Mouse (Mus musculus): ENCODE measurements at regions not wholly inside any gene's neighbourhood (a gene's known extent, or its start where the extent isn't known, plus 50 kb on each side); places are given as distances from the start of the nearest gene placed in this dataset.

GRCm38 (mm10) chr6:24384193-24384888, 130.5 kb downstream of the Iqub start:
- H3K4me3 ChIP-seq: no peak overlapping the region
- H3K79me2 ChIP-seq (replicated peaks; ENCODE audit: control insufficient read depth, insufficient read depth, low read length): no peaks in the 10 kb centered on the region
- no peaks in the 10 kb centered on the region for H3K36me3 ChIP-seq (ENCODE audit: control insufficient read depth, insufficient read depth, low read length)
- no peak overlapping the region for H3K27ac ChIP-seq
- H3K9ac ChIP-seq (ENCODE audit: low read depth, low read length): no peak overlapping the region
- H3K27me3 ChIP-seq (ENCODE audit: control insufficient read depth, insufficient read depth, low read length): no peaks in the 10 kb centered on the region
- no peaks in the 10 kb centered on the region for H3K4me1 ChIP-seq (ENCODE audit: control insufficient read depth, insufficient read depth, low read length)
- no peak for DNase-seq
- 80% methylated on average over 11 of the region's 11 CpGs for WGBS
- intact Hi-C loops (cut with DNase I): no loop called here
- TF ChIP-seq POLR2A (IDR thresholded peaks at IDR 0.05; ENCODE audit: insufficient read depth, low read depth, low read length): no peak
- no peak for TF ChIP-seq EP300 (IDR thresholded peaks at IDR 0.05; ENCODE audit: insufficient read depth, low read depth, low read length)
- TF ChIP-seq CTCF (IDR thresholded peaks at IDR 0.05): no peak

GRCm38 (mm10) chr6:24379859-24380258, 135.0 kb downstream of the Iqub start:
- 43% methylated on average over 2 of the region's 2 CpGs for WGBS
- Histone ChIP-seq H3K36me3 (ENCODE audit: control insufficient read depth, insufficient read depth, low read length) (no peaks in the 10 kb centered on the region), H3K27ac (no peak overlapping the region), H3K9ac (ENCODE audit: low read depth, low read length) (no peak overlapping the region), H3K4me1 (ENCODE audit: control insufficient read depth, insufficient read depth, low read length) (no peaks in the 10 kb centered on the region), H3K4me3 (no peak overlapping the region), H3K79me2 (replicated peaks; ENCODE audit: control insufficient read depth, insufficient read depth, low read length) (no peaks in the 10 kb centered on the region), H3K27me3 (ENCODE audit: control insufficient read depth, insufficient read depth, low read length) (no peaks in the 10 kb centered on the region)
- TF ChIP-seq CTCF (IDR thresholded peaks at IDR 0.05) (no peak), EP300 (IDR thresholded peaks at IDR 0.05; ENCODE audit: insufficient read depth, low read depth, low read length) (no peak), POLR2A (IDR thresholded peaks at IDR 0.05; ENCODE audit: insufficient read depth, low read depth, low read length) (no peak)
- no peak for DNase-seq
- intact Hi-C loops (cut with DNase I): no loop called here

- 85% methylated on average over 4 of the region's 4 CpGs for WGBS
- H3K36me3 ChIP-seq (ENCODE audit: control insufficient read depth, insufficient read depth, low read length): no peaks in the 10 kb centered on the region
- TF ChIP-seq CTCF (IDR thresholded peaks at IDR 0.05): no peak
- no peak for TF ChIP-seq POLR2A (IDR thresholded peaks at IDR 0.05; ENCODE audit: insufficient read depth, low read depth, low read length)
- TF ChIP-seq EP300 (IDR thresholded peaks at IDR 0.05; ENCODE audit: insufficient read depth, low read depth, low read length): no peak
- no peak overlapping the region for H3K4me3 ChIP-seq
- no peaks in the 10 kb centered on the region for H3K4me1 ChIP-seq (ENCODE audit: control insufficient read depth, insufficient read depth, low read length)
- no peaks in the 10 kb centered on the region for H3K27me3 ChIP-seq (ENCODE audit: control insufficient read depth, insufficient read depth, low read length)
- intact Hi-C loops (cut with DNase I): no loop called here
- no peak for DNase-seq
- H3K27ac ChIP-seq: no peak overlapping the region
- H3K79me2 ChIP-seq (replicated peaks; ENCODE audit: control insufficient read depth, insufficient read depth, low read length): no peaks in the 10 kb centered on the region
- no peak overlapping the region for H3K9ac ChIP-seq (ENCODE audit: low read depth, low read length)
Observed at GRCm38 (mm10) chr6:24376728-24377127, 138.1 kb downstream of the Iqub start.

- WGBS: 75% methylated on average over 6 of the region's 6 CpGs
- DNase-seq: no peak
- no peak overlapping the region for H3K4me3 ChIP-seq
- no peaks in the 10 kb centered on the region for H3K36me3 ChIP-seq (ENCODE audit: control insufficient read depth, insufficient read depth, low read length)
- no peak overlapping the region for H3K27ac ChIP-seq
- no peaks in the 10 kb centered on the region for H3K4me1 ChIP-seq (ENCODE audit: control insufficient read depth, insufficient read depth, low read length)
- intact Hi-C loops (cut with DNase I): no loop called here
- H3K27me3 ChIP-seq (ENCODE audit: control insufficient read depth, insufficient read depth, low read length): no peaks in the 10 kb centered on the region
- H3K9ac ChIP-seq (ENCODE audit: low read depth, low read length): no peak overlapping the region
- H3K79me2 ChIP-seq (replicated peaks; ENCODE audit: control insufficient read depth, insufficient read depth, low read length): no peaks in the 10 kb centered on the region
- no peak for TF ChIP-seq CTCF (IDR thresholded peaks at IDR 0.05)
Observed at GRCm38 (mm10) chr6:24373161-24373560, 141.7 kb downstream of the Iqub start.

- no peak overlapping the region for H3K4me3 ChIP-seq
- 42% methylated on average over 1 of the region's 1 CpGs for whole genome bisulfite sequencing
- no peaks in the 10 kb centered on the region for H3K79me2 ChIP-seq (replicated peaks; ENCODE audit: control insufficient read depth, insufficient read depth, low read length)
- no peak overlapping the region for H3K27ac ChIP-seq
- no peaks in the 10 kb centered on the region for H3K27me3 ChIP-seq (ENCODE audit: control insufficient read depth, insufficient read depth, low read length)
- DNase-seq: no peak
- H3K4me1 ChIP-seq (ENCODE audit: control insufficient read depth, insufficient read depth, low read length): no peaks in the 10 kb centered on the region
- H3K9ac ChIP-seq (ENCODE audit: low read depth, low read length): no peak overlapping the region
- H3K36me3 ChIP-seq (ENCODE audit: control insufficient read depth, insufficient read depth, low read length): no peaks in the 10 kb centered on the region
- intact Hi-C loops (cut with DNase I): no loop called here
- TF ChIP-seq EP300 (IDR thresholded peaks at IDR 0.05; ENCODE audit: insufficient read depth, low read depth, low read length) (no peak), CTCF (IDR thresholded peaks at IDR 0.05) (no peak), POLR2A (IDR thresholded peaks at IDR 0.05; ENCODE audit: insufficient read depth, low read depth, low read length) (no peak)
Observed at GRCm38 (mm10) chr6:24371680-24372079, 143.2 kb downstream of the Iqub start.

- TF ChIP-seq EP300 (IDR thresholded peaks at IDR 0.05; ENCODE audit: insufficient read depth, low read depth, low read length): no peak
- peak; percentile 82 for TF ChIP-seq CTCF (IDR thresholded peaks at IDR 0.05)
- Histone ChIP-seq H3K36me3 (ENCODE audit: control insufficient read depth, insufficient read depth, low read length) (no peaks in the 10 kb centered on the region), H3K27ac (no peak overlapping the region), H3K79me2 (replicated peaks; ENCODE audit: control insufficient read depth, insufficient read depth, low read length) (no peaks in the 10 kb centered on the region), H3K9ac (ENCODE audit: low read depth, low read length) (no peak overlapping the region), H3K4me1 (ENCODE audit: control insufficient read depth, insufficient read depth, low read length) (no peaks in the 10 kb centered on the region), H3K4me3 (no peak overlapping the region), H3K27me3 (ENCODE audit: control insufficient read depth, insufficient read depth, low read length) (no peaks in the 10 kb centered on the region)
- no peak for DNase-seq
- WGBS: 12% methylated on average over 5 of the region's 5 CpGs
- intact Hi-C loops (cut with DNase I): no loop called here
Observed at GRCm38 (mm10) chr6:24350882-24351281, 164.0 kb downstream of the Iqub start.
